Mouse (Mus musculus): Measurements from ENCODE around the gene Gm16368.
"Not testable (repeated sequence)": the region's sequence is repeated elsewhere in the genome, so short reads cannot be mapped to it uniquely, and the experiment has no call there.

Gm16368 gene

GRCm38 (mm10) chr12:88083397-88083796, at the start of gene Gm16368:
Gene Gm16368, plus strand, starts transcription at chr12:88083697.
- not testable (repeated sequence) for DNase-seq (ENCODE audit: low spot score)

GRCm38 (mm10) chr12:88039062-88039461, 44.4 kb upstream of the Gm16368 start:
- not testable (repeated sequence) for DNase-seq (ENCODE audit: low spot score)

- not testable (repeated sequence) for DNase-seq (ENCODE audit: low spot score)
These were observed 43.8 kb upstream of the Gm16368 start for GRCm38 (mm10) chr12:88039703-88040102.

GRCm38 (mm10) chr12:88045226-88045625, 38.3 kb upstream of the Gm16368 start:
- DNase-seq (ENCODE audit: low spot score) = not testable (repeated sequence)
